Mouse (Mus musculus) ES-Bruce4 (cell line): Measurements from ENCODE around the gene Itsn1. TPM values are rescaled to one million over a fixed set of nuclear protein-coding genes. Genes with fewer than 3 reads are reported as not detected.

Experiments
- H3K27ac ChIP-seq: 2 replicates; pipeline ENCODE4 v1.5.1; 2012; ENCODE audit warnings: low read length, inconsistent platforms; ENCODE audit not compliant: insufficient read depth
- H3K27me3 ChIP-seq: 2 replicates; pipeline ENCODE4 v1.6.1; 2012; ENCODE audit warnings: mild to moderate bottlenecking, low read length, inconsistent platforms; ENCODE audit not compliant: control insufficient read depth, poor library complexity, insufficient read depth, severe bottlenecking
- H3K36me3 ChIP-seq: 2 replicates; pipeline ENCODE4 v1.6.1; 2012; ENCODE audit warnings: inconsistent platforms, mild to moderate bottlenecking, low read length, moderate library complexity; ENCODE audit not compliant: control insufficient read depth, poor library complexity, insufficient read depth, severe bottlenecking
- H3K4me1 ChIP-seq: one replicate; pipeline ENCODE4 v1.8.1; 2011; ENCODE audit warnings: low read length; ENCODE audit not compliant: control insufficient read depth, insufficient read depth
- H3K4me3 ChIP-seq: 2 replicates; pipeline ENCODE4 v1.5.1; 2011; ENCODE audit warnings: low read depth, mild to moderate bottlenecking, low read length
- H3K9ac ChIP-seq: 2 replicates; pipeline ENCODE4 v1.6.1; 2012; ENCODE audit warnings: low read depth, mild to moderate bottlenecking, inconsistent platforms; ENCODE audit not compliant: poor library complexity, severe bottlenecking
- H3K9me3 ChIP-seq: replicated peaks from 2 replicates; pipeline ENCODE4 v1.6.1; 2012; ENCODE audit warnings: mild to moderate bottlenecking, low read length, inconsistent platforms; ENCODE audit not compliant: control insufficient read depth, poor library complexity, insufficient read depth, severe bottlenecking
- CTCF ChIP-seq: IDR thresholded peaks from one replicate; pipeline ENCODE4 v1.8.1; 2011; ENCODE audit warnings: low read depth, low read length
- EP300 ChIP-seq: IDR thresholded peaks from 2 replicates; pipeline ENCODE4 v1.6.1; 2011; ENCODE audit warnings: low read depth, low read length; ENCODE audit not compliant: insufficient read depth
- POLR2A ChIP-seq: IDR thresholded peaks from one replicate; pipeline ENCODE4 v1.8.1; 2011; ENCODE audit warnings: low read length; ENCODE audit not compliant: insufficient read depth
- polyA plus RNA-seq: library from polyadenylated mRNA; stranded (reverse); fragments of >200 nt; gene quantifications from 2 replicates; pipeline ENCODE4 v1.2.4, GENCODE M21; 2011; ENCODE audit warnings: low read depth; ENCODE audit not compliant: missing spikeins, insufficient read depth, insufficient read length

Gene Itsn1
- polyA plus RNA-seq, 1 experiment: 85.7 TPM

DNA sequence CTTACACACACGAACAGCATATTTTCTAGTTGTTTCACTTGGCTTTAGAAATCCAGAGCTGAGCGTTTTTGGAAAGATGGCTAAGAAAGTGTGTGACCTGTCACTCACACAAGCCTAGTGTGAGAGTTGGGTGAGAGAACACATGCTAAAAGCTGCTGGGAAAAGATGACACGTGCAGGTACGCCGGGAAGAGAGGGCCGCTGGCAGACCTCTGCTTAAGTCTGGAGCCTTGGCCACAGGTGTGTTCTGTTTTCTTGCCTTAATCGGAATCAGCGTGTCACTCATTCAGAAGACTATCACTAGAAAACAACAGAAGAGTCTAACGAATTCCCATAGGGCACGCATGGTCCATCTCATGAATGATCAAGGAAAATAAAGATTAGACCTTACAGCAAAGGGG, 50.5 kb downstream of the Itsn1 start:
- Histone ChIP-seq H3K27ac (no peak overlapping the region), H3K27me3 (no peaks in the 10 kb centered on the region), H3K4me1 (no peaks in the 10 kb centered on the region), H3K4me3 (no peak overlapping the region), H3K9me3 (no peaks in the 10 kb centered on the region), H3K36me3 (peaks cover 3% of the 10 kb centered on the region; the same call in 1 of the 2 replicates), H3K9ac (no peak overlapping the region)
- TF ChIP-seq CTCF (no peak), POLR2A (no peak), EP300 (no peak)

DNA sequence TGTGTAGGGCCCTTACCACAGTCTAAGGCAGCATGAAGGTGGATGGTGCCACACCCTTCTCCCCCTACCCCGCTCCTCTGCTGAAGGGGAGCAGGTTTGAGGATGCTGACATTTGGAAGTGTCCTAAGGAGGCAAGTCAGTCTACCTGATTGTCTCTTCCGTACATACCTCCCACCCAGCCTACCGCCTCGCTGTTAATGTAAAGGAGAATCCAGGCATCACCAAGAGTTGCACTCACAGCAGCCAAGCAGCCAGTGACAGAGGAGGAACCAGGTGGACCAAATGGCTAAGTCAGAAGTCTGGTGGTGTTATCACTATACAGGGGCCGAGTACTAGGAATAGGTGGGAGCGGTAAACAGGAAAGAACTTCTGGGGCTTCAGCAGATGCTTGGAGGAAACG, 51.1 kb downstream of the Itsn1 start:
- no peak overlapping the region for H3K9ac ChIP-seq
- no peak overlapping the region for H3K27ac ChIP-seq
- TF ChIP-seq EP300 (no peak), POLR2A (no peak), CTCF (no peak)
- H3K27me3 ChIP-seq: no peaks in the 10 kb centered on the region
- H3K4me3 ChIP-seq: no peak overlapping the region
- no peaks in the 10 kb centered on the region for H3K4me1 ChIP-seq
- no peaks in the 10 kb centered on the region for H3K9me3 ChIP-seq
- H3K36me3 ChIP-seq: peaks cover 3% of the 10 kb centered on the region; the same call in 1 of the 2 replicates

DNA sequence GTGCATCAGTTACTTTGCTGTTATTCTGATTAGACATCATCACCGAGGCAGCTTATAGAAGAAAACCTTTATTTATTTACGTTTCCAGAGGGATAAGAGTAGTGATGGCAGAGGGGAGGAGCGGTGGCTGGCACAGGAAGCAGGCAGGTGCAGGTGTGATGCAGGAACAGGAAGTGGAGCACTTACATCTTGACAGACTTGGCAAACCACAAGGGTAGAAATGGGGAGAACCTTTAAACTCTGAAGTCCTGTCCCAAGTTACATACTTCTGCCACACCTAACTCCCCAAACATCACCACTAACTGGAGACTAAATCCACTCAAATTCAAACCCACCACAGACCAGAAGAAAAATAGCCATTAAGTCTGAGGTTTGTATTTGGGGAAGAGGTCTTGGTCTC, 51.7 kb downstream of the Itsn1 start:
- no peaks in the 10 kb centered on the region for H3K9me3 ChIP-seq
- no peaks in the 10 kb centered on the region for H3K4me1 ChIP-seq
- no peak overlapping the region for H3K4me3 ChIP-seq
- H3K27ac ChIP-seq: no peak overlapping the region
- no peak for TF ChIP-seq POLR2A
- no peak for TF ChIP-seq CTCF
- TF ChIP-seq EP300: no peak
- peaks cover 6% of the 10 kb centered on the region; the same call in 1 of the 2 replicates for H3K36me3 ChIP-seq
- no peaks in the 10 kb centered on the region for H3K27me3 ChIP-seq
- no peak overlapping the region for H3K9ac ChIP-seq

DNA sequence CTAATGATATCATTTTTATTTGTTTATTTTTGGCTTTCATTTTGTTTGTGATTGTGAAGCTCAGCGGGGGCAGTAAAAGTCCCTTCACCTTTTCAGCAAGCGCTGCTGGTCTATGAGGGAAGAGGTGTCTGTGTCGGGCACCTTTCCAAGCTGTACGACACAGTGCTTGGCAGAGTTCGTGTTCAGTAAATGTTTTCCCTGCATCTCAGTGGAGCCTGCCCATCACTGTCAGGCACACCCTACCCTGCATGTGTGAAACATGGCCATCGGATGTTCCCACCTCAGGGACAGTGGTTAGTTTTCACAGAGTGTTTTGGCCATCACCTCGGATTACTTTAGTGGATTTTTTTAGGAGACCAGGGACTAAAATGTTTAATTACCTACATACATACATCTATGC, 54.1 kb downstream of the Itsn1 start:
- Histone ChIP-seq H3K36me3 (peaks cover 9% of the 10 kb centered on the region; the same call in 1 of the 2 replicates), H3K9me3 (no peaks in the 10 kb centered on the region), H3K4me3 (no peak overlapping the region), H3K27me3 (no peaks in the 10 kb centered on the region), H3K27ac (no peak overlapping the region), H3K9ac (no peak overlapping the region), H3K4me1 (no peaks in the 10 kb centered on the region)
- no peak for TF ChIP-seq POLR2A
- no peak for TF ChIP-seq CTCF
- TF ChIP-seq EP300: no peak

DNA sequence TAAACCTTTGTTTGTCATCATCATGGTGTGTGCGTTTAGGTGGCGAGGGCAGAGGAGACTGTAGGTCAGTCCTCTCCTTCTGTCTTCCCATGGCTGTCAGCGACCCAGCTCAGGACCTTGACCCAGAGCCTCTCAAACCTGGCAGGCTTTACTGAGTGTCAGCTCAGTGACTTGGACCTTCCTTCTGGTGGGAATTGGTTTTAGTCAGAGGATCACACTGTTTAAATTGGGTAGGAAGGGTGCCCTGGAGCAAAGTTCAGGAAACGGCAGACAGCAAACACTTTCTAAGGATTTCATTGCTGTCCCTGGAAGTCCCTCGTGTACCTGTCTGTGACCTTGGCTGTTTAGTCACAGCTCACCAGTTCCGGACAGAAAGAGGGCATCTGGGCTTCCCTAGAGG, 55.2 kb downstream of the Itsn1 start:
- no peaks in the 10 kb centered on the region for H3K27me3 ChIP-seq
- peaks cover 9% of the 10 kb centered on the region; the same call in 1 of the 2 replicates for H3K36me3 ChIP-seq
- no peaks in the 10 kb centered on the region for H3K9me3 ChIP-seq
- no peak overlapping the region for H3K4me3 ChIP-seq
- no peak overlapping the region for H3K9ac ChIP-seq
- TF ChIP-seq EP300 (no peak), CTCF (no peak), POLR2A (no peak)
- H3K4me1 ChIP-seq: no peaks in the 10 kb centered on the region
- no peak overlapping the region for H3K27ac ChIP-seq

DNA sequence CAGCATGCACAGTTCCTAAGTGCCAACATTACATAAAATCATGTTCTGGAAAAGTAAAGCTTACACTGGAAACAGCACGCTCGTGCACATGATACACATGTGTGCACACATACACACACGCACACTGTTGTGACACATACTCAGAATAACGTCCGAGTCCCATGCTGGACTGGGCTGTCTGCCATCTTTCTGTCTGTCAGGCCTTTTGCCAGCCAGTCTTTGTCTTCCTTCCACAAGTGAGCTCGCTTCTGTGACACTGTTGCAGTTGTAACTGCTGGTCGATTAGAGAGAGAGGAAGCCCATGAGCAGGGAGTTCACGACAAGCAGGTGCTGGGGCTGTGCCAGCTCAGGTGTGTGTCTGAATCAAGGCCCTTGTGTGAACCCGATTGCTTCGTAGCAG, 57.3 kb downstream of the Itsn1 start:
- Histone ChIP-seq H3K4me1 (no peaks in the 10 kb centered on the region), H3K27ac (no peak overlapping the region), H3K4me3 (no peak overlapping the region), H3K27me3 (no peaks in the 10 kb centered on the region), H3K9ac (no peak overlapping the region), H3K36me3 (peaks cover 14% of the 10 kb centered on the region; the same call in 1 of the 2 replicates), H3K9me3 (no peaks in the 10 kb centered on the region)
- TF ChIP-seq POLR2A (no peak), CTCF (no peak)
